Mouse (Mus musculus): ENCODE measurements around the gene Cox7a2l. TPM values are rescaled to one million over a fixed set of nuclear protein-coding genes. Genes with fewer than 3 reads are reported as not detected.

The Cox7a2l gene
- polyA plus RNA-seq, 1 experiment from 2014 or later, result 179 TPM

GRCm38 (mm10) chr17:83548501-83549233, 31.5 kb upstream of the Cox7a2l start:
- H3K4me1 ChIP-seq (replicated peaks; ENCODE audit: control insufficient read depth, insufficient read depth, low read length), result peaks cover 28% of the 10 kb centered on the region
- peaks cover 6% of the 10 kb centered on the region for H3K27me3 ChIP-seq (replicated peaks; ENCODE audit: control insufficient read depth, insufficient read depth, low read length)
- no peak overlapping the region for H3K9ac ChIP-seq (replicated peaks; ENCODE audit: low read depth, low read length)
- no peak overlapping the region for H3K4me3 ChIP-seq (replicated peaks; ENCODE audit: low read length)
- WGBS, result 17% methylated on average over 12 of the region's 12 CpGs
- 0 out of 2 replicates have a peak, but pooled peaks have one; percentile 11 for ATAC-seq
- H3K9me3 ChIP-seq (ENCODE audit: control insufficient read depth, low read length), result no peaks in the 10 kb centered on the region
- no peak overlapping the region for H3K27ac ChIP-seq (ENCODE audit: low read length)
- no peaks in the 10 kb centered on the region for H3K36me3 ChIP-seq (ENCODE audit: control insufficient read depth, insufficient read depth)
- H3K4me2 ChIP-seq (ENCODE audit: low read length), result no peak overlapping the region

GRCm38 (mm10) chr17:83547145-83547544, 30.0 kb upstream of the Cox7a2l start:
- Histone ChIP-seq H3K27ac (ENCODE audit: low read length) (no peak overlapping the region), H3K9me3 (ENCODE audit: control insufficient read depth, low read length) (no peaks in the 10 kb centered on the region), H3K4me3 (replicated peaks; ENCODE audit: low read length) (no peak overlapping the region), H3K4me2 (ENCODE audit: low read length) (no peak overlapping the region), H3K9ac (replicated peaks; ENCODE audit: low read depth, low read length) (no peak overlapping the region), H3K36me3 (ENCODE audit: control insufficient read depth, insufficient read depth) (no peaks in the 10 kb centered on the region), H3K4me1 (replicated peaks; ENCODE audit: control insufficient read depth, insufficient read depth, low read length) (peaks cover 28% of the 10 kb centered on the region), H3K27me3 (replicated peaks; ENCODE audit: control insufficient read depth, insufficient read depth, low read length) (peaks cover 6% of the 10 kb centered on the region)
- 39% methylated on average over 10 of the region's 10 CpGs for WGBS
- ATAC-seq, result peak; percentile 17; the same call in 1 of the 2 replicates

- Histone ChIP-seq H3K36me3 (ENCODE audit: control insufficient read depth, insufficient read depth) (no peaks in the 10 kb centered on the region), H3K9ac (replicated peaks; ENCODE audit: low read depth, low read length) (peak overlapping the region; percentile 44), H3K4me2 (ENCODE audit: low read length) (peak overlapping the region; percentile 49), H3K4me3 (replicated peaks; ENCODE audit: low read length) (peak overlapping the region; percentile 32), H3K27me3 (replicated peaks; ENCODE audit: control insufficient read depth, insufficient read depth, low read length) (peaks cover 6% of the 10 kb centered on the region), H3K4me1 (replicated peaks; ENCODE audit: control insufficient read depth, insufficient read depth, low read length) (peaks cover 28% of the 10 kb centered on the region), H3K9me3 (ENCODE audit: control insufficient read depth, low read length) (no peaks in the 10 kb centered on the region), H3K27ac (ENCODE audit: low read length) (no peak overlapping the region)
- 7% methylated on average over 35 of the region's 35 CpGs for WGBS
- ATAC-seq, result peak; percentile 76
These were observed 28.9 kb upstream of the Cox7a2l start for GRCm38 (mm10) chr17:83545756-83546742.

GRCm38 (mm10) chr17:83545259-83545658, 28.1 kb upstream of the Cox7a2l start:
- Histone ChIP-seq H3K4me3 (replicated peaks; ENCODE audit: low read length) (no peak overlapping the region), H3K36me3 (ENCODE audit: control insufficient read depth, insufficient read depth) (no peaks in the 10 kb centered on the region), H3K27ac (ENCODE audit: low read length) (no peak overlapping the region), H3K27me3 (replicated peaks; ENCODE audit: control insufficient read depth, insufficient read depth, low read length) (peaks cover 6% of the 10 kb centered on the region), H3K9me3 (ENCODE audit: control insufficient read depth, low read length) (no peaks in the 10 kb centered on the region), H3K9ac (replicated peaks; ENCODE audit: low read depth, low read length) (no peak overlapping the region; the same call in 1 of the 2 replicates), H3K4me1 (replicated peaks; ENCODE audit: control insufficient read depth, insufficient read depth, low read length) (peaks cover 28% of the 10 kb centered on the region), H3K4me2 (ENCODE audit: low read length) (peak overlapping the region; percentile 49)
- no peak for ATAC-seq
- 78% methylated on average over 6 of the region's 6 CpGs for WGBS

GRCm38 (mm10) chr17:83542424-83542823, 25.3 kb upstream of the Cox7a2l start:
- H3K27ac ChIP-seq (ENCODE audit: low read length), result no peak overlapping the region
- H3K4me1 ChIP-seq (replicated peaks; ENCODE audit: control insufficient read depth, insufficient read depth, low read length), result peaks cover 12% of the 10 kb centered on the region

GRCm38 (mm10) chr17:83539262-83540037, 22.3 kb upstream of the Cox7a2l start:
- no peak overlapping the region for H3K4me3 ChIP-seq (replicated peaks; ENCODE audit: low read length)
- no peak for ATAC-seq
- H3K27me3 ChIP-seq (replicated peaks; ENCODE audit: control insufficient read depth, insufficient read depth, low read length), result no peaks in the 10 kb centered on the region; the same call in 1 of the 2 replicates
- no peak overlapping the region for H3K27ac ChIP-seq (ENCODE audit: low read length)
- no peak overlapping the region for H3K9ac ChIP-seq (replicated peaks; ENCODE audit: low read depth, low read length)
- H3K4me1 ChIP-seq (replicated peaks; ENCODE audit: control insufficient read depth, insufficient read depth, low read length), result no peaks in the 10 kb centered on the region
- 83% methylated on average over 12 of the region's 12 CpGs for WGBS
- H3K9me3 ChIP-seq (ENCODE audit: control insufficient read depth, low read length), result no peaks in the 10 kb centered on the region
- no peak overlapping the region for H3K4me2 ChIP-seq (ENCODE audit: low read length)
- no peaks in the 10 kb centered on the region for H3K36me3 ChIP-seq (ENCODE audit: control insufficient read depth, insufficient read depth)

More at GRCm38 (mm10) chr17:83542424-83542823, 25.3 kb upstream of the Cox7a2l start:
- H3K27me3 ChIP-seq (replicated peaks; ENCODE audit: control insufficient read depth, insufficient read depth, low read length), result peaks cover 6% of the 10 kb centered on the region
- WGBS, result 88% methylated on average over 2 of the region's 2 CpGs
- no peaks in the 10 kb centered on the region for H3K36me3 ChIP-seq (ENCODE audit: control insufficient read depth, insufficient read depth)
- no peak overlapping the region for H3K4me3 ChIP-seq (replicated peaks; ENCODE audit: low read length)
- H3K9ac ChIP-seq (replicated peaks; ENCODE audit: low read depth, low read length), result no peak overlapping the region
- H3K4me2 ChIP-seq (ENCODE audit: low read length), result no peak overlapping the region
- no peaks in the 10 kb centered on the region for H3K9me3 ChIP-seq (ENCODE audit: control insufficient read depth, low read length)
- ATAC-seq, result no peak

- Histone ChIP-seq H3K27me3 (replicated peaks; ENCODE audit: control insufficient read depth, insufficient read depth, low read length) (no peaks in the 10 kb centered on the region), H3K36me3 (ENCODE audit: control insufficient read depth, insufficient read depth) (no peaks in the 10 kb centered on the region), H3K9ac (replicated peaks; ENCODE audit: low read depth, low read length) (no peak overlapping the region), H3K27ac (ENCODE audit: low read length) (no peak overlapping the region), H3K4me2 (ENCODE audit: low read length) (no peak overlapping the region), H3K4me1 (replicated peaks; ENCODE audit: control insufficient read depth, insufficient read depth, low read length) (no peaks in the 10 kb centered on the region), H3K9me3 (ENCODE audit: control insufficient read depth, low read length) (no peaks in the 10 kb centered on the region), H3K4me3 (replicated peaks; ENCODE audit: low read length) (no peak overlapping the region)
- ATAC-seq, result no peak
- WGBS, result 81% methylated on average over 1 of the region's 1 CpGs
These were observed 21.6 kb upstream of the Cox7a2l start for GRCm38 (mm10) chr17:83538694-83539093.

- Histone ChIP-seq H3K9me3 (ENCODE audit: control insufficient read depth, low read length) (no peaks in the 10 kb centered on the region), H3K4me2 (ENCODE audit: low read length) (no peak overlapping the region), H3K36me3 (ENCODE audit: control insufficient read depth, insufficient read depth) (no peaks in the 10 kb centered on the region), H3K9ac (replicated peaks; ENCODE audit: low read depth, low read length) (no peak overlapping the region), H3K27me3 (replicated peaks; ENCODE audit: control insufficient read depth, insufficient read depth, low read length) (no peaks in the 10 kb centered on the region), H3K4me1 (replicated peaks; ENCODE audit: control insufficient read depth, insufficient read depth, low read length) (no peaks in the 10 kb centered on the region), H3K4me3 (replicated peaks; ENCODE audit: low read length) (no peak overlapping the region), H3K27ac (ENCODE audit: low read length) (no peak overlapping the region)
- WGBS, result 51% methylated on average over 9 of the region's 9 CpGs
- no peak for ATAC-seq
These were observed 21.0 kb upstream of the Cox7a2l start for GRCm38 (mm10) chr17:83538141-83538540.
